Mouse (Mus musculus) right cerebral cortex, postnatal 4 days (tissue): ENCODE measurements around the gene Orc1.

ENCODE experiments used
- DNase-seq: peaks from one replicate; pipeline ENCODE4 v3.0.0-alpha.2; 2022

Gene Orc1

GRCm38 (mm10) chr4:108637721-108638120, 58.5 kb downstream of the Orc1 start:
- DNase-seq = no peak

DNA sequence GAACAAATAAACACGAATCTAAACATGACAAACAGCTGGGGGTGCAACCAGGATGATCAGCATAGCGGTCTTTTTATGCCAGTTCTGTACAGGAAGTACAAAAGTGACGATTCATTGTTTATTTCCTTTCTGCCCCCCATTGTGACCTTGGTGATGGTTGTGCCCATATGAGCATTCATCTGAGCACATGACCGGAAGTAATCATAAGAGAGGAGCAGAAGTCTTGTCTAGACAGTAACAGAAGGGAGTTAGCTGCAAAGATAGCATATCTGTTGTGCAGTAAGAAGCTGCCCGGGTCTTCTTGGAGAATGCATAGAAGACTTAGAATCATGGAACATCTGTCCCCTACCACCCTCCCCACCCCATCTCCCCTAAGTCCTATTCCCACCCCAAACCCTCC, 59.5 kb downstream of the Orc1 start:
- no peak for DNase-seq

GRCm38 (mm10) chr4:108664407-108664806, 85.2 kb downstream of the Orc1 start:
- no peak for DNase-seq
